In genomic region chr19:45760810-45761209, GRCm38 (mm10) we compare ENCODE assay signal across 31 mouse cellular contexts. TPM values are rescaled to one million over a fixed set of nuclear protein-coding genes. Genes with fewer than 3 reads are reported as not detected.
"Had no signal": no experiment of that assay in that cellular context is flagged by ENCODE, and none has a peak within 500 bp of the region (broad histone marks: within the 10 kb centered on the region; RNA-seq: fewer than 3 reads in every experiment).

No protein-coding gene starts in this region.

- ATAC-seq: forebrain, embryonic 13.5 days; forebrain, embryonic 15.5 days; forebrain, embryonic 16.5 days; forebrain, postnatal 0 days had no signal

- H3K4me2 ChIP-seq: embryonic facial prominence, embryonic 12.5 days; embryonic facial prominence, embryonic 13.5 days; embryonic facial prominence, embryonic 15.5 days; forebrain, embryonic 12.5 days; forebrain, embryonic 13.5 days; forebrain, embryonic 15.5 days had no signal

- H3K27ac ChIP-seq: embryonic facial prominence, embryonic 10.5 days; embryonic facial prominence, embryonic 12.5 days; embryonic facial prominence, embryonic 13.5 days; embryonic facial prominence, embryonic 15.5 days; forebrain, embryonic 10.5 days; forebrain, embryonic 12.5 days; forebrain, embryonic 13.5 days; forebrain, embryonic 15.5 days; gastrocnemius, adult 2 months; heart, adult 2 months had no signal

- H3K9ac ChIP-seq: embryonic facial prominence, embryonic 12.5 days; embryonic facial prominence, embryonic 13.5 days; embryonic facial prominence, embryonic 15.5 days; forebrain, embryonic 12.5 days; forebrain, embryonic 13.5 days; forebrain, embryonic 15.5 days; forebrain, postnatal 0 days had no signal

- H3K4me3 ChIP-seq: embryonic facial prominence, embryonic 10.5 days; embryonic facial prominence, embryonic 12.5 days; embryonic facial prominence, embryonic 13.5 days; embryonic facial prominence, embryonic 15.5 days; erythroblast, embryonic 14.5 days; forebrain, embryonic 10.5 days; forebrain, embryonic 12.5 days; forebrain, embryonic 13.5 days; forebrain, embryonic 15.5 days; gastrocnemius, adult 2 months; heart, adult 2 months had no signal

- H3K9me3 ChIP-seq: embryonic facial prominence, embryonic 10.5 days; embryonic facial prominence, embryonic 12.5 days; embryonic facial prominence, embryonic 13.5 days; embryonic facial prominence, embryonic 15.5 days; forebrain, embryonic 10.5 days; forebrain, embryonic 12.5 days; forebrain, embryonic 13.5 days; forebrain, embryonic 15.5 days had no signal

- DNase-seq: cerebellum, adult 18-20 months; cerebellum, adult 2 months; cerebellum, adult 8-10 months; cerebellum, adult 9-10 months; cerebellum, postnatal 10 days; cerebellum, postnatal 14 days; cerebellum, postnatal 25 days; cerebellum, postnatal 36 days; embryo, embryonic 11 days; forebrain, postnatal 0 days; gastrocnemius, adult 2 months; gastrocnemius, postnatal 10 days; gastrocnemius, postnatal 14 days; gastrocnemius, postnatal 25 days; gastrocnemius, postnatal 36 days; heart, adult 11 months; heart, adult 18-20 months; heart, adult 2 months had no signal

- H3K27me3 ChIP-seq: embryonic facial prominence, embryonic 12.5 days; embryonic facial prominence, embryonic 13.5 days; embryonic facial prominence, embryonic 15.5 days; forebrain, embryonic 12.5 days; forebrain, embryonic 13.5 days; forebrain, embryonic 15.5 days had no signal

- H3K4me1 ChIP-seq: embryonic facial prominence, embryonic 10.5 days; embryonic facial prominence, embryonic 12.5 days; embryonic facial prominence, embryonic 13.5 days; embryonic facial prominence, embryonic 15.5 days; forebrain, embryonic 10.5 days; forebrain, embryonic 12.5 days; forebrain, embryonic 13.5 days; forebrain, embryonic 15.5 days had no signal

RNA-seq across cellular contexts. Expression of gene Fgf8, which starts 18.1 kb away (rescaled TPM):
- polyA plus RNA-seq: cerebellum, adult 2 months; cortical plate, adult 2 months; embryonic facial prominence, embryonic 14.5 days; erythroblast, embryonic 14.5 days; frontal cortex, adult 2 months; heart, adult 2 months had no signal
